Mouse (Mus musculus) heart, embryonic 14.5 days (tissue): ENCODE results near the gene Ntmt1. TPM values are rescaled to one million over a fixed set of nuclear protein-coding genes. Genes with fewer than 3 reads are reported as not detected.
A peak's percentile ranks its signal among the peaks of the same experiment; 100 is the strongest.

Experiments
- ATAC-seq: fragments of 200-750 bp; cut with Nextera tagmentation; 2 replicates; pipeline ENCODE4 v1.8.0; 2017; ENCODE audit warnings: low read depth, moderate TSS enrichment; ENCODE audit not compliant: insufficient number of reproducible peaks, insufficient read depth, low FRiP score
- H3K27ac ChIP-seq, 2 experiments: fragments of 200-500 bp in 1 of 2; fragments of 300-500 bp in 1 of 2; sonication (generic) in 1 of 2; replicated peaks in 1 of 2; 2 replicates each; pipeline ENCODE4 v1.5.1; 2012 to 2014; ENCODE audit warnings: low read depth in 2 of 2, low read length in 2 of 2, control low read depth in 1 of 2, mild to moderate bottlenecking in 1 of 2, mixed read lengths in 1 of 2; ENCODE audit not compliant: control insufficient read depth in 1 of 2, insufficient read depth in 1 of 2
- H3K27me3 ChIP-seq: fragments of 300-500 bp; sonication (generic); 2 replicates; pipeline ENCODE4 v1.6.1; 2014; ENCODE audit warnings: mild to moderate bottlenecking, low read length, control low read depth; ENCODE audit not compliant: control insufficient read depth, insufficient read depth
- H3K36me3 ChIP-seq: fragments of 300-500 bp; sonication (generic); 2 replicates; pipeline ENCODE4 v1.6.1; 2014; ENCODE audit warnings: mild to moderate bottlenecking, control low read depth, low read length, mixed read lengths; ENCODE audit not compliant: control insufficient read depth, insufficient read depth
- H3K4me1 ChIP-seq, 2 experiments: fragments of 200-500 bp in 1 of 2; fragments of 300-500 bp in 1 of 2; sonication (generic) in 1 of 2; 2 replicates each; pipeline ENCODE4 v1.6.1; 2012 to 2014; ENCODE audit warnings: low read length in 2 of 2, control low read depth in 1 of 2, mixed read lengths in 1 of 2; ENCODE audit not compliant: control insufficient read depth in 2 of 2, insufficient read depth in 2 of 2
- H3K4me2 ChIP-seq: fragments of 300-500 bp; sonication (generic); 2 replicates; pipeline ENCODE4 v1.6.1; 2014; ENCODE audit warnings: mild to moderate bottlenecking, low read length
- H3K4me3 ChIP-seq, 2 experiments: fragments of 200-500 bp in 1 of 2; fragments of 300-500 bp in 1 of 2; sonication (generic) in 1 of 2; 2 replicates each; pipeline ENCODE4 v1.5.1; 2012 to 2014; ENCODE audit warnings: low read length in 2 of 2, mild to moderate bottlenecking in 2 of 2, control low read depth in 1 of 2, low read depth in 1 of 2, moderate library complexity in 1 of 2; ENCODE audit not compliant: control insufficient read depth in 1 of 2, insufficient read depth in 1 of 2
- H3K9ac ChIP-seq: fragments of 300-500 bp; sonication (generic); 2 replicates; pipeline ENCODE4 v1.6.1; 2014; ENCODE audit warnings: mild to moderate bottlenecking, low read length
- H3K9me3 ChIP-seq: fragments of 300-500 bp; sonication (generic); 2 replicates; pipeline ENCODE4 v1.6.1; 2016; ENCODE audit warnings: low read length, control low read depth; ENCODE audit not compliant: control insufficient read depth
- WGBS: fragments of 180-500 bp; shearing (Covaris S2); extraction: QIAGEN DNeasy Blood & Tissue Kit; methylation state at CpG from one replicate; pipeline ENCODE4 v1.1.7; 2014; 5-methylcytosine and 5-hydroxymethylcytosine counted together
- polyA plus RNA-seq: library from polyadenylated mRNA; unstranded; fragments of >200 nt; fragmentation: Nextera tagmentation; extraction: Ambion mirVana; gene quantifications from 2 replicates; pipeline ENCODE4 v1.2.1, GENCODE M21; 2014

Ntmt1 gene
- polyA plus RNA-seq, 1 experiment from 2014 or later = 84.2 TPM

GRCm38 (mm10) chr2:30767626-30768240 is 39.9 kb upstream of the Ntmt1 start:
- ATAC-seq = no peak
- Histone ChIP-seq H3K9ac (no peak overlapping the region), H3K27me3 (no peaks in the 10 kb centered on the region), H3K36me3 (no peaks in the 10 kb centered on the region), H3K4me1 (peaks cover 13 to 23% of the 10 kb centered on the region in 2 experiments), H3K4me2 (no peak overlapping the region), H3K9me3 (peaks cover 2% of the 10 kb centered on the region; the same call in 1 of the 2 replicates), H3K27ac (no peak overlapping the region), H3K4me3 (no peak overlapping the region)
- 76% methylated on average over 7 of the region's 7 CpGs for whole genome bisulfite sequencing

DNA sequence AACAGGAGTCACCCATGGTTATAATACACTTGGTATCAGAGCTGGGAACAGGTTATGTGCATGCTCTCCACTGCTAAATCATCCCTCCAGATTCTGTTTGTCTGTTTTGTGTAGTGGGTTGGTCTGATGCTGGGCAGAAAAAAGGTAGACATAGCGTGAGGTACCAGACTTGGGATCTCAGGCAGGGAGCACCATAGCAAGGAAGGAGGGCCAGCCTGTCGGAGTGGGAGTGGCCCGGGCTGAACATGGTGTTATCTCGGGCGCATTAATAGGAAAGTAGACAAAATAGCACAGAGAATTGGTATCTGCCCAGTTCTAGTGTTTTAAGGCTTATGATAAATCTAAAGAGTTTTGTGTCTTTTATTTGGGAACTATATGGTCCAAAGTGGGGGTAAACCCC is 39.1 kb upstream of the Ntmt1 start:
- Histone ChIP-seq H3K9me3 (no peaks in the 10 kb centered on the region), H3K9ac (no peak overlapping the region), H3K27ac (no peak overlapping the region), H3K36me3 (no peaks in the 10 kb centered on the region), H3K27me3 (no peaks in the 10 kb centered on the region), H3K4me2 (no peak overlapping the region), H3K4me1 (peaks cover 19 to 31% of the 10 kb centered on the region in 2 experiments), H3K4me3 (no peak overlapping the region)
- ATAC-seq = no peak
- WGBS = 63% methylated on average over 5 of the region's 5 CpGs

GRCm38 (mm10) chr2:30769187-30769586 is 38.4 kb upstream of the Ntmt1 start:
- H3K27me3 ChIP-seq = no peaks in the 10 kb centered on the region
- H3K4me3 ChIP-seq = no peak overlapping the region
- no peak for ATAC-seq
- no peaks in the 10 kb centered on the region for H3K36me3 ChIP-seq
- no peak overlapping the region for H3K27ac ChIP-seq
- peaks cover 21 to 33% of the 10 kb centered on the region in 2 experiments for H3K4me1 ChIP-seq
- no peak overlapping the region for H3K4me2 ChIP-seq
- H3K9ac ChIP-seq = no peak overlapping the region
- no peaks in the 10 kb centered on the region for H3K9me3 ChIP-seq
- WGBS = 52% methylated on average over 6 of the region's 6 CpGs

DNA sequence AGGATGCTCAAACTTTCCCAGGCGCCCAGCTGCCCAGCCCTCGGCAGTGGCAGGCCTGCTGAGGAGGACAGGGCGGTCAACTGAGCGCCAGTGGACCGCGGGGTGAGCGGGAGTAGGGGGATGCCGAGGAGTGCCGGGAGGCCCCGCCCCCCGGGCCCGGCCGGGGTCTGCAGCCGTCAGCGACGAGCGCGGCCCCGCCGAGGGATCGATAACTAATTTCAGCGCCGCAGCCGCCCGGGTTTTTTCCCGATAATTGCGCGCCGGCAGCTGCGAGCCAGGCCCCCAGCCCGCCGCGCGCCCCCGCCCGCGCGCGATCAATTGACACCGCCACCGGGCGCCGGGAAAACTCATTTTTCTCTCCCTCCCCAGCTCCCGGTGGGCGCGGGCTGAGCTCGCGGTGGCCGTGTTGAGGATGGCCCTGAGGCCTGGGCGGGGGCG is 36.2 kb upstream of the Ntmt1 start:
- H3K4me2 ChIP-seq = peak overlapping the region; percentile 90
- peak overlapping the region; percentile 44 to 56 for H3K4me3 ChIP-seq
- no peaks in the 10 kb centered on the region for H3K9me3 ChIP-seq
- under 1% methylated on average over 42 of the region's 51 CpGs for WGBS
- peak overlapping the region; percentile 78 to 92 for H3K27ac ChIP-seq
- no peaks in the 10 kb centered on the region for H3K36me3 ChIP-seq
- peak overlapping the region; percentile 83 for H3K9ac ChIP-seq
- no peaks in the 10 kb centered on the region for H3K27me3 ChIP-seq
- ATAC-seq = 0 out of 2 replicates have a peak, but pooled peaks have one; percentile 2
- H3K4me1 ChIP-seq = peaks cover 21 to 33% of the 10 kb centered on the region in 2 experiments

GRCm38 (mm10) chr2:30771806-30772460 is 35.7 kb upstream of the Ntmt1 start:
- peak overlapping the region; percentile 78 to 92 for H3K27ac ChIP-seq
- peak overlapping the region; percentile 90 for H3K4me2 ChIP-seq
- H3K27me3 ChIP-seq = no peaks in the 10 kb centered on the region
- no peaks in the 10 kb centered on the region for H3K36me3 ChIP-seq
- peak overlapping the region; percentile 44 to 56 for H3K4me3 ChIP-seq
- peaks cover 21 to 33% of the 10 kb centered on the region in 2 experiments for H3K4me1 ChIP-seq
- peak overlapping the region; percentile 83 for H3K9ac ChIP-seq
- H3K9me3 ChIP-seq = no peaks in the 10 kb centered on the region
- WGBS = 2% methylated on average over 19 of the region's 19 CpGs
- ATAC-seq = peak; percentile 61

- Histone ChIP-seq H3K4me2 (peak overlapping the region; percentile 90), H3K9ac (peak overlapping the region; percentile 55; the same call in 1 of the 2 replicates), H3K9me3 (no peaks in the 10 kb centered on the region), H3K36me3 (no peaks in the 10 kb centered on the region), H3K27ac (peak overlapping the region; percentile 78 to 92), H3K4me3 (no peak overlapping the region), H3K4me1 (peaks cover 21 to 33% of the 10 kb centered on the region in 2 experiments), H3K27me3 (no peaks in the 10 kb centered on the region)
- ATAC-seq = peak; percentile 33
- WGBS = 37% methylated on average over 15 of the region's 15 CpGs
Measured at GRCm38 (mm10) chr2:30772581-30773312, 34.9 kb upstream of the Ntmt1 start.

DNA sequence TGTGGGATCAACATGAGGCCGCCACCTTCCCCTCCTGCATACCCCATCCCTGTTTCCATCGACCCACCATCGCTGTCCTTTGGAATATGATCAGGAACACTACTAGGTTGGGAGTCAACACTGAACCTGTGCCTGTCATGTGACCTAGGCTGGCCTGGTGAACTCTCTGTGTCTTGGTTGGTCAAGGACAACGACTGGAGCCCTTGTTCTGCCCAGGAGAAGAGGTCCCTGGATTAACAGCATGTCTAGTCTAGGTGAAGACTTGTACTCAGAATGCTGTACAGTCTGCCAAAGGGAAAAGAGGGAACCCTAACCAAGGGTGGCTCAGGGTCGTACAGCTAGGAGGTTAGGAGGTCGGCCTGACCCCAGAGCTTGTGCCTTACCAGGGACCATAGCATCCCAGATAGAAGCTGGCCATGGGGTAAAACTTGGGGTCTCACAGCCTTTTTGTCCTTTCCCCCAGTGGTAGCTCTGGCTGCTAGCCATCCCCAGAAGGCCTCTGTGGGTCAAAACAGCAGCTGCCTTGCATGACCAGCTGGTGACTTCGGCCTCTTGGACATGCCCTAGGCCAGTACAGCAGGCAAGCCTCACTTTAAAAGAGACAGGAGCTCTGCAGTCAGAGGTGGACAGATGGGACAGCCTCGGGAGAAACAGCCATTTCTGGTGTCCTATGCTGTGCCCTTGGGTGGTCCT is 34.2 kb upstream of the Ntmt1 start:
- Histone ChIP-seq H3K9me3 (no peaks in the 10 kb centered on the region), H3K27me3 (no peaks in the 10 kb centered on the region), H3K27ac (peak overlapping the region; percentile 77 to 92), H3K4me2 (no peak overlapping the region), H3K9ac (no peak overlapping the region), H3K4me1 (peaks cover 21 to 30% of the 10 kb centered on the region in 2 experiments), H3K36me3 (no peaks in the 10 kb centered on the region), H3K4me3 (no peak overlapping the region)
- no peak for ATAC-seq
- WGBS = 74% methylated on average over 8 of the region's 8 CpGs
